Mouse (Mus musculus) ovary, postnatal 14 days (tissue): ENCODE measurements at regions not wholly inside any gene's neighbourhood (a gene's known extent, or its start where the extent isn't known, plus 50 kb on each side); places are given as distances from the start of the nearest gene placed in this dataset.

Source experiments
- DNase-seq: peaks from one replicate; pipeline ENCODE4 v3.0.0; 2022; ENCODE audit warnings: low spot score

- no peak for DNase-seq
Observed at GRCm38 (mm10) chr17:14540269-14540975, 153.6 kb downstream of the Thbs2 start.

GRCm38 (mm10) chr17:14539651-14540050 is 154.4 kb downstream of the Thbs2 start:
- no peak for DNase-seq

GRCm38 (mm10) chr17:14539191-14539590 is 154.8 kb downstream of the Thbs2 start:
- no peak for DNase-seq

DNA sequence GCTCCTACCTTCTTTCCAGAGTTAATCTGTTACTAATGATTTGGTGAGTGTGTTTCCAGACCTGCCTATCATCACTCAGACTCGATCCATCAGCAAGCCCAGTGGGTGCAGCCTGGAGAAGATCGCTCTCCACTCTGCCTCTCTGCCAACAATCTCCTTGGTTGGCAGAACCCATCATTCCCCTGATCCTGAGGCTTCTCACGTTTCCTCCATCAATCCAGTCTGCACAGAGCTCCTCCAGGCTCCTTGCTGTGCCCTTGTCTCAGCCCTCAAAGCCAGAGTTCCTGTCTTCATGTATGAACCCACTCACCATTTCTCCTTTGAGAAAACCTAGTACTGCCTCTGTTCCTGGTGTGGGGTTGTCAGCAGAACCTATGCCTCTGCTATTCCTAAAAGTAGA is 155.5 kb downstream of the Thbs2 start:
- DNase-seq, result no peak

- DNase-seq, result no peak
Observed at GRCm38 (mm10) chr17:14532979-14533314, 161.1 kb downstream of the Thbs2 start.

DNA sequence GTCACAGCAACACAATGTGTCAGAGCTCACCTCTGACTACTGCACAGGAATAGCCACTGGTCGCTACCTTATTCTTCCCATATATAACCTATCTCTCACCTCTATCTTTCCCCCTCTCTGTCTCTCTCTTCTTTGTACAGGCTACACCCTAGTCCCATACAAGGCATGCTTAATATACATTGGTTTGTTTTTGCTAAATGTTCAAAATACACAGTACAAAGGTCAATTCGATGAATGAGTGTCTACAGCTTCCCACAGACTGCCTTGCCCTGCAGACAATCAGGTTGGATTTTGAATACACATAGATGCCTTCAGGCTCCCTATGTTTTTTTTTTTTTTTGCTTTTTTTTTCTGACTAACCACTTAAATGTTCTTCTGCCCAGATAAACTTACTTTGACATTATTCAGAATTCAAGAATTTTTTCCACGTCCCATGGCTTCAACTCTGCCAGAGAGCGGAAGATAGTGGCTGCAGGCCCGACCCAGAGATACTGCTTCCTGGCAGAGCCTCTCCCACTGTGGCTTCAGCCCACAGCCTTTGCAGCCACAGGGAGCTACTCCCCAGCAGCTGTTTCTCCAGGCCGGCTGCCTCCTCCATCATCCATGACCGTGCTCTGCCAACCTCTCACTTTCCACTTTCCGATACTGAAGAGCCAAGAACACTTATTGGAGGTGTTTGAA is 161.6 kb downstream of the Thbs2 start:
- no peak for DNase-seq

DNA sequence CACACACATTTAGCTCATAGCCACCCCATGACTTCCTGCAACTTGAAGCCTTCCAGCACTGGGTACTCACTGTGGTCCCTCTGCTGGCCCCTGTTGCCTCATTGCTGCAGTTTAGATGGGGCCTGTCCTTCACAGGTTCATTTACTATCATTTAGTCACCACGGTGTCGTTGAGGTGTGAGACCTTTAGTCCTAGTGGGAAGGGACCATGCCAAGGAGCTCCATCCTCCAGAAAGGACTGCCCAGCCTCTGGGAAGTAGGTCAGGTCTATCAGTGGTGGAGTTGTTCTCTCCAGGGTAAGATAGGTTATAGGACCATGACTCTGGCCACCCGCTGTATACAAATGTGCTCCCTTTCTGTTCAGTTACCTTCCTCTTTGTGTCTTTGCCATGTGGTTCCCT is 162.2 kb downstream of the Thbs2 start:
- DNase-seq, result no peak

GRCm38 (mm10) chr17:14527691-14528090 is 166.3 kb downstream of the Thbs2 start:
- no peak for DNase-seq

DNA sequence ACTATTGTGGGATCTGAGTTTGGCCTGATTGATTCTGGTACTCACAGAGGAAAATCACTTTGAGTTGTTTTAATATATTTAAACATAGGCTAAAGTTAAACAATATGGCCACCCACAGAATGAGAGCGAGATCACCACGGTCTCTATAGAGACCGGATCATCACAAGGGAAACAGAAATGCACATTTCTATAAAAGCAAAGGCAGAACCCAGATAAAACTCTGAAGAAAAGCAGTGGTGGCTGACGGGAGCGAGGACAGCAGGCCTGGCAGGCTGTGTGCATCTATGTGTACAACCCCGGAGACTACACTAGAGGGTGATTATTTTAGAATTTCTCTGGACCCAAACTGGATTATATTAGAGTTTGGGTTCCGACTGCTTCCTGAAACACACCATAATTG is 168.8 kb downstream of the Thbs2 start:
- DNase-seq, result no peak

DNA sequence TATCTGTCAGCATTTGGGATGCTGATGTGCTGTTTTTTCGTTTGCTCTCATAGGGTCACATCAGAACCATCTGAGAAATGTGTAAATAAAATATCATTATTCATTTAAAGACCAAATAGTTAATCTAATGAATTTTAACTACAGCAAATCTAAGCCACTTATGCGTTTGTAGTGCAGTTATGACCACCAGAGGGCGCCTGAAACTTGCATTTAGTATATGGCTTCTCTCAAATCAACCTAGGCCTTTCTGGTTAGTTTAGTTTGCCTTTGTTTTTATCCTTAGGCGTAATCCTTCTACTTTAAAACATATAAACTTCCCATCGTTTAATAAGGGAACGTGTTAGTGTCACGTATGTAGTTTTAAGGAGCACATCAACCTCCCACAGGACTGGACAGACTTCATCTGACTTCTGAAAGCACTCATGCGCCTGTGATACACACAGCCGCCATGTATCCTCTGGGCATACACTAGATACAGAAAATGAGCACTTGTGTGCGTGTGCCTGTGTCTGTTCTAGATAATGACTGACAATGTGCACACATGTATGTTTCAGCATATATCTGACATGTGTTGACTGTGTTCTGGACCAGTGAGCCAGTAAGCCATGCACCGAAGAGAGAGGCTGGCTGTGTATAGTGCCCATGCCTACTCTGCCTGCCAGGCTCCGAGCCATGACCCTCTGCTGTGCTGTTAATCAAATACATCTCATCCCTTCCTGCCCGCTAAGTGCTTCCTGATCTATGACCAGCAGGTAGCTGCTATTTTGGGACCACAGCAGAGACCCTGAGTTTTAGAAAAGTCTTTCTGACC is 169.4 kb downstream of the Thbs2 start:
- DNase-seq, result peak; percentile 43

DNA sequence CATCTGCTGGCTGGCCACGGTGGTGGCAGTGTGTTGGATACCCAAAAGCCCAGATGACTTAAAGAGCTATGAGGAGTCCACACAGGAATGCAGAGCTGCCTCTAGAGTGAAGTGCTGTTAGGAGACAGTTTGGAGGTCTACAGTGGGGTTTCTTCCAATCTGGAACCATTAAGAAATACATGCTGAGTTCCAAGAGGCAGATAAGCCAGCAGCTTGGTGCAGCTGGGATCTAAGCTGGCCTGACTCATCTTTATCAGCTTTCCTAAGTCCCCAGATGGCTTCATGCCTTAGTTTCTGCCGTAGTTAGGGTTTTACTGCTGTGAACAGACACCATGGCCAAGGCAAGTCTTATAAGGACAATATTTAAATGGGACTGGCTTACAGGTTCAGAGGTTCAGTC is 172.0 kb downstream of the Thbs2 start:
- DNase-seq, result no peak

DNA sequence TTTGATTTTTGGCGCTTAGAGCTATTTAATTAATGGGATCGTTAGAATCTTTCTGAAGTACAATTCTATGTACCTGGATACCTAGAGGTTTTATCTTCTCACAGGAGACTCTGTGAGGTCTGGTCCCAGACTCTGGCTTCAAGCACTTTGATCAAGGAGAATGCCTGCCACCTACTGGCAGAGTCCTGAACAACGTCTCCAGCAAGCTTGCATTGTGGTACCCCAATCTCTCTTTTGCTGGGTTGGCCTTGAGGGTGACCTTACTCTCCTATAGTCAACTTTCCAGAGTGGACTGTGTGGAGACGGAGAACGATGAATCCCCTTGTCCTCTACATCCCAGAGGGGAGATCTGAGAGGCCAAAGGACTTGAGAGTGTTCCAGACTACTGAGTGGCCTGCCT is 173.5 kb downstream of the Thbs2 start:
- peak; percentile 68 for DNase-seq

DNA sequence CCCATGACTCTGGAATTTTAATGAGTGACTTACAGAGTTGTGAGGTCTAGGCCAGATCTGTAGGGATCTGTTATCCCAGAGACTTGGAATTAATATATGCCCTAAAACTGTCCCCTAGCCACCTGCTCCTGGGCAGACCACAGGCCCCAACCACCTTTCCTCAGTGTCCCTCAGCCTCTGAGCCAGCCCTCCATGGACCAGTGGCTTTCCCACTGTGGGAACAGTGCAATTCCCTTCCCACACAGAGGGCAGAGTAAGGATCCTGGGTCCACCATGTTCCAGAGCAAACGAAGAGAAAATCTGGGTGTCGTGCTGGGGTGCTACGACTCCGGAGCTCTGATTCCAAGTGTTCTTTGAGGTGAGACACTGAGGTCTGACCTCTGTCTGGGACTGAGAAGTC is 174.7 kb downstream of the Thbs2 start:
- no peak for DNase-seq

DNA sequence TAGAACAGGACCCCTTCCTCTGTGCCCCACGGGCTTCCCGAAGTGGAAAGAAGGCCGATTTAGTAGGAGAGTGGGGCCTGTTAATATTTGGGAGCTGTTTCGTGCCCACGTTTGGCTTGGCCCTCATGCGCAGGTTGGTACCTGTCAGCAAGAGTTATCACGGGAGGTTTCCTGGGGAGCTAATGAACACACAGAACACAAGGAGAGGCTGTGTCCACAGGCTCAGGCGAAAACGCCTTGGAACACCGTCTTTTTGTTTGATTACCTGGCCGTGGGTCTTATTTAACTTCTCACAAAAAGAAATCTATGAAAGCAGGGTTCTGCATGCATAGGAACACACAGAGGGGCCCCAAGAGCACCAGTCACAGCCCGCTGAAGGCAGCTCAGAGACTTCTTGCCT is 175.8 kb downstream of the Thbs2 start:
- no peak for DNase-seq

DNA sequence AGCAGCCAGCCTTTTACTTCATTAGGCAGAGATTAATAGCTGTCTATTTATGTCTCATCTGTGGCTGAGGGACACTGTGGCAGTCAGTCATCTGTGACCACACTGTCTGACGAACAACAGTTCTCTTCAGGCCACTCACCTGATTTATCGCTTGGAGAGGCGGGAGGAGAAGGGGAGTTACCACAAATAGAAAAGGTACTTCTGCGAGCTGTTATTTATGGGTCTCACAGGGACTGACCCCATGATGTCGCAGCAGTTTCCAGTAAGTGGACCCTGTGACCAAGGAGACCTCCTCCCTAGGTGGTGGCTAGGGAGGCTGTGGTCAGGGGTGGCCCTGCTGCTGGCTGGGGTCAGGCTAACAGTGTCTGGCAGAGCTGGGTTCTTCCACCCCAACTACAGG is 176.7 kb downstream of the Thbs2 start:
- no peak for DNase-seq

- peak; percentile 49 for DNase-seq
Observed at GRCm38 (mm10) chr17:14516097-14516496, 177.9 kb downstream of the Thbs2 start.

GRCm38 (mm10) chr17:14513454-14513853 is 180.6 kb downstream of the Thbs2 start:
- no peak for DNase-seq

DNA sequence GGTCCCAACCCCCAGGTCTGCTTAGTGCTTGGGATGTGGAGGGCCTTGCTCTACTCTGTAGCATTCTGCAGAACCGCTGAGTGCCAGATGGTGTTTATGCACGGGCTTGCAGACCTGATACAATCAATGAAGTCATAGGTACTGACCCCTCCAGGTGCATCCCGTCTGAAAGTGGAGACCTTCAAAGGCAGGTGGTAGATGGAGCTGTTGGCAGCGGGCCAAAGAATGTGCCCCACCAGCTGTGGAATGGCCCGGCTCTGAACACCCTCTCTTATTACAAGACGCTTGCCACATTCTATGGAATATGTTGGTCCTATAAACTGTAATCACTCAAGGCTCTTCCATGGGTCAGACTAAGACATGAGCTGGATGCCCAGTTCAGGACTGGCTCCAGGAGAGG is 183.5 kb downstream of the Thbs2 start:
- no peak for DNase-seq

DNA sequence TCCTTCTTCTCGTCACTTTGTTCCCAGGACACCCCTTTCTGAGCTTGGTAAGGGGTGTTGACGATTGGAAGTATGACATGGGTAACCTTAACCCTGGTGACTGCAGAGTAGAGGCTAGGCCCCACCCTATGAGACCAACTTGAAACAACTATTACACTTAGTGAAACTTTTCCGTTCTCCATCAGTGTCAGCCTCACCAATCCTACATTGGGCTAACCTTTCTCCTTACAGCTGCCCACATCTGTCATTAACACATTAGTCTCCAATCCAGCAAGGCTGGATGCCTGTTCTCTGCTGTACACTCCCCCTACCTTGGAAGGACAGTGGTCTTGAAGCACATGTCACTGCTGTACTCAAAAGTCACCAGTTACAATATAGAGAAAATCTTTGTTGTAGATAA is 186.9 kb downstream of the Thbs2 start:
- DNase-seq, result no peak

DNA sequence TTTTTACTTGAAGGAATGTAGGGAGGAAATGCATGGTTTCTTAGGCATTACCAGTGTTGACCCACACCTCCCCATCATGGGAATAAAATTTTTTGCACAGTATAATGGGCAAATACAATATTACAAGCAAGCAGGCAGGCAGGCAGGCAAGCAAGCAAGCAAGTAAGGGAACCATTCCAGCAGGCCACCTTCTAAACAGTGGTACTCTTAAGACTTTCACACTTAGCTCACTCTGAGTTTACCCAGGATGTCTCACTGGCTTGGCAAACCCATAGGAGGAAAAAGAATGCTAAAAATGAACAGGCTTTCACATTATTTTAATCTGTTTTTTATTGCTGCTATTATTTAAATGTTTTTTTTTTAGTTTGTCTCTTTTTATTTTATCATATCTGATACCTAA is 187.9 kb downstream of the Thbs2 start:
- DNase-seq, result no peak

DNA sequence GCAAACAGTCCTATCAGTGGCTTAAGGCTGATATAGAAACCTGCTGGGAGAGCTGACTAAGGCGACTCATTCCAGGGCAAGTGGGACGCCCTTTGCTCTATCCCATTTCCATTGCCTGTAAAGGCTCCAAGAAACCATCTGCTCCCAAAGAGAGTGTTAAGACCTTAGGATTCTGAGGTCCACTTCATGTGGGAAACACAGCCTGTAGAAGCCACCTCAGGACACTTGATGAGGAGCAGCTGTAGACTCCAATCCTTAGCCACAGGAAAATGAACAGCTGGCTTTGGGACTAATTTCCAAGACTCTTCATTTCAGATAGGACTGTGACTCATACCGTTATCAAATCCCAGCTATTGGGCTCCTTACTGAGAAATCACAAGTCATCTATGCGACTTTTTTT is 188.6 kb downstream of the Thbs2 start:
- DNase-seq, result no peak

GRCm38 (mm10) chr17:14503670-14504069 is 190.4 kb downstream of the Thbs2 start:
- no peak for DNase-seq

- no peak for DNase-seq
Observed at GRCm38 (mm10) chr17:14501341-14501740, 192.7 kb downstream of the Thbs2 start.
